Mouse (Mus musculus) c-Kit-positive CD71-negative TER-119-negative erythroid progenitor cells, embryonic 14.5 days (primary cell): ENCODE results near the gene Anxa10.

Experiments used
- DNase-seq: peaks from one replicate; pipeline ENCODE4 v3.0.0-alpha.2; 2013; ENCODE audit warnings: low read depth

The Anxa10 gene

GRCm38 (mm10) chr8:62123098-62123497 lies at the start of gene Anxa10:
TSS of gene Anxa10 (minus strand) at chr8:62123150.
- DNase-seq: no peak

- DNase-seq: no peak
Measured at GRCm38 (mm10) chr8:62132662-62133366, 9.9 kb upstream of the Anxa10 start.

GRCm38 (mm10) chr8:62097213-62097612 lies 25.7 kb downstream of the Anxa10 start:
- no peak for DNase-seq

GRCm38 (mm10) chr8:62081804-62082203 lies 41.1 kb downstream of the Anxa10 start:
- no peak for DNase-seq

- DNase-seq: no peak
Measured at GRCm38 (mm10) chr8:62080195-62080802, 42.7 kb downstream of the Anxa10 start.

- no peak for DNase-seq
Measured at GRCm38 (mm10) chr8:62068305-62068704, 54.6 kb downstream of the Anxa10 start.

GRCm38 (mm10) chr8:62060357-62060756 lies 62.6 kb downstream of the Anxa10 start:
- DNase-seq: no peak

GRCm38 (mm10) chr8:62046809-62047208 lies 76.1 kb downstream of the Anxa10 start:
- DNase-seq: no peak

GRCm38 (mm10) chr8:62034351-62034750 lies 88.6 kb downstream of the Anxa10 start:
- DNase-seq: no peak

GRCm38 (mm10) chr8:62014582-62014981 lies 108.4 kb downstream of the Anxa10 start:
- no peak for DNase-seq

- no peak for DNase-seq
Measured at GRCm38 (mm10) chr8:62014166-62014565, 108.8 kb downstream of the Anxa10 start.
